Mouse (Mus musculus) Muller cell, postnatal 12 days (primary cell): Measurements from ENCODE around the gene Hspa4l.
"Not testable (repeated sequence)": the region's sequence is repeated elsewhere in the genome, so short reads cannot be mapped to it uniquely, and the experiment has no call there.

Experiments used
- DNase-seq: peaks from one replicate; pipeline ENCODE4 v3.0.0-alpha.2; 2015; ENCODE audit errors: inconsistent ontology term

Hspa4l gene

GRCm38 (mm10) chr3:40813275-40813674 lies 69.0 kb downstream of the Hspa4l start:
- no peak for DNase-seq

- DNase-seq, result not testable (repeated sequence)
These were observed 101.2 kb downstream of the Hspa4l start for GRCm38 (mm10) chr3:40845521-40845920.
